Mouse (Mus musculus) thymus, adult 2 months (tissue): Measurements from ENCODE around the gene Wdr73. TPM values are rescaled to one million over a fixed set of nuclear protein-coding genes. Genes with fewer than 3 reads are reported as not detected.

Experiments
- DNase-seq: peaks from one replicate; pipeline ENCODE4 v3.0.0; 2021
- H3K27ac ChIP-seq: fragments of 200-500 bp; 2 replicates; pipeline ENCODE4 v1.5.1; 2012; ENCODE audit warnings: low read length, control low read depth; ENCODE audit not compliant: control insufficient read depth, insufficient read depth
- H3K27me3 ChIP-seq: fragments of 200-500 bp; 2 replicates; pipeline ENCODE4 v1.6.1; 2012; ENCODE audit warnings: mild to moderate bottlenecking, low read length, moderate library complexity, mixed read lengths; ENCODE audit not compliant: control insufficient read depth, insufficient read depth
- H3K36me3 ChIP-seq: fragments of 200-500 bp; 2 replicates; pipeline ENCODE4 v1.6.1; 2012; ENCODE audit warnings: mild to moderate bottlenecking, low read length, moderate library complexity; ENCODE audit not compliant: control insufficient read depth, insufficient read depth
- H3K4me1 ChIP-seq: fragments of 200-500 bp; replicated peaks from 2 replicates; pipeline ENCODE4 v1.6.1; 2012; ENCODE audit warnings: low read length; ENCODE audit not compliant: control insufficient read depth, insufficient read depth
- H3K4me3 ChIP-seq: fragments of 200-500 bp; 2 replicates; pipeline ENCODE4 v1.5.1; 2012; ENCODE audit warnings: mild to moderate bottlenecking, low read length, control low read depth, moderate library complexity; ENCODE audit not compliant: control insufficient read depth, insufficient read depth
- CTCF ChIP-seq: fragments of 200-500 bp; IDR thresholded peaks from 2 replicates; pipeline ENCODE4 v1.5.1; 2012; ENCODE audit warnings: mild to moderate bottlenecking, control low read depth, low read length, moderate library complexity, borderline replicate concordance; ENCODE audit not compliant: control insufficient read depth, poor library complexity, insufficient read depth; ENCODE audit errors: extremely low read depth
- POLR2A ChIP-seq: fragments of 200-500 bp; IDR thresholded peaks from 2 replicates; pipeline ENCODE4 v1.6.1; 2012; ENCODE audit warnings: mild to moderate bottlenecking, low read length, control low read depth, moderate library complexity; ENCODE audit not compliant: control insufficient read depth, poor library complexity, insufficient read depth; ENCODE audit errors: extremely low read depth
- WGBS: fragments of 180-500 bp; shearing (Covaris S2); methylation state at CpG from one replicate; pipeline ENCODE4 v1.1.7; 2018; 5-methylcytosine and 5-hydroxymethylcytosine counted together
- polyA plus RNA-seq: library from polyadenylated mRNA; depleted of rRNA; stranded (reverse); fragments of >200 nt; gene quantifications from 2 replicates; pipeline ENCODE4 v1.2.3, GENCODE M21; 2012

Wdr73 gene
- polyA plus RNA-seq, 1 experiment: 31.3 TPM

DNA sequence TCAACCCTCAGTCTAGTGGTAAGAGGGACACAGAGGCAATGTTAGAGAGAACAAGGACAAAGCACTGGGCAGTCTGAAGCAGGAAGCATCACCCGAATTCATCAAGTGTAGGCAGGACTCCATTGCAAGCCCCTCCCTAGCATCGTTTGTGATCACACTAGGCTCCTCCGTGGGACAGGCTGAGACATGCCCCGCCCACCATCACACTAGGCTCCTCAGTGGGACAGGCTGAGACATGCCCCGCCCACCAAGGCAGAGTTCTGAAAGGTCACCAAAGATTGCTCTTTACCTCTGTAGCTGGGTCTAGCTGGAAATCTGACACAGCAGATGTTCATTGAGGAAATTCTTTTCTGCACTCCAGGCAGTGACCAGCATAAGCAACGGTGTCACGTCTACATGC lies 10.0 kb upstream of the Wdr73 start:
- no peaks in the 10 kb centered on the region for H3K27me3 ChIP-seq
- no peak for DNase-seq
- no peak overlapping the region for H3K4me3 ChIP-seq
- WGBS: 84% methylated on average over 7 of the region's 7 CpGs
- no peak overlapping the region for H3K27ac ChIP-seq
- no peaks in the 10 kb centered on the region; the same call in 1 of the 2 replicates for H3K4me1 ChIP-seq
- no peak for TF ChIP-seq POLR2A
- TF ChIP-seq CTCF: no peak
- H3K36me3 ChIP-seq: peaks cover 37% of the 10 kb centered on the region

DNA sequence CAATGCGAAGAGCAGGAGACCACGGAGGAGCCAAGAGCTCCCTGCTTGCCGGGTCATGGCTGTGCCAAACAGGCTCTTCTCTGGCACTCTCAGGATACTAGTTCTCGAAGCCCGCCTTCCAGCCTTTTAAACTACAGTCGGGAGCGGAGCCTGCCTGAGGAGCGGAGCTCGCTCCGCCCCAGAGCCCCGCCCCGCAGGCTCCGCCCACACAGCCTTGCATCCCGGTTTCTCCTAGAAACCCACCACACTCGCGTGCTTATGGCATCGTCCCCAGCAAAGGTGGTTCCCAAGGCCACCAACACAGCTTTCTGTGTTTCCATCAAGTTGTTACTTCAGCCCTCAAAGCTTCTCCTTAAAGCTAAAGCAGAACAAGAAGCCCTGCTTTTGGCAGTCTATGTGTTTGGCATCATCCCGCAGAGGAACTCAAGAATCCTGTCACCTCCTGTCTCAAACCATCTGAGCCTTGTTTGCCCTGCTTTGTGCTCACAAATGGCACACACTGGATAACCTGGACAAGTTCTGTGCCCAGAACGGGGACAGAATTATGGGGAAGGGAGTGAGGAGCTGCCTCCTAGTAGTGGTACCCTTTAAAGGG lies 3.9 kb upstream of the Wdr73 start, which contains the start of gene Nmb:
Gene Nmb, minus strand, starts transcription at position 156 of the 595 bp plus-strand sequence.
- Histone ChIP-seq H3K4me1 (peaks cover 22% of the 10 kb centered on the region), H3K27ac (peak within 1 kb of the TSS; percentile 31; the same call in 1 of the 2 replicates), H3K36me3 (no peaks in the 10 kb centered on the region), H3K4me3 (peak within 1 kb of the TSS; percentile 70), H3K27me3 (no peaks in the 10 kb centered on the region; the same call in 1 of the 2 replicates)
- 4% methylated on average over 19 of the region's 19 CpGs for WGBS
- DNase-seq: peak; percentile 70
- TF ChIP-seq POLR2A: 0 out of 2 replicates have a peak, but pooled peaks have one; percentile 37
- TF ChIP-seq CTCF: no peak

DNA sequence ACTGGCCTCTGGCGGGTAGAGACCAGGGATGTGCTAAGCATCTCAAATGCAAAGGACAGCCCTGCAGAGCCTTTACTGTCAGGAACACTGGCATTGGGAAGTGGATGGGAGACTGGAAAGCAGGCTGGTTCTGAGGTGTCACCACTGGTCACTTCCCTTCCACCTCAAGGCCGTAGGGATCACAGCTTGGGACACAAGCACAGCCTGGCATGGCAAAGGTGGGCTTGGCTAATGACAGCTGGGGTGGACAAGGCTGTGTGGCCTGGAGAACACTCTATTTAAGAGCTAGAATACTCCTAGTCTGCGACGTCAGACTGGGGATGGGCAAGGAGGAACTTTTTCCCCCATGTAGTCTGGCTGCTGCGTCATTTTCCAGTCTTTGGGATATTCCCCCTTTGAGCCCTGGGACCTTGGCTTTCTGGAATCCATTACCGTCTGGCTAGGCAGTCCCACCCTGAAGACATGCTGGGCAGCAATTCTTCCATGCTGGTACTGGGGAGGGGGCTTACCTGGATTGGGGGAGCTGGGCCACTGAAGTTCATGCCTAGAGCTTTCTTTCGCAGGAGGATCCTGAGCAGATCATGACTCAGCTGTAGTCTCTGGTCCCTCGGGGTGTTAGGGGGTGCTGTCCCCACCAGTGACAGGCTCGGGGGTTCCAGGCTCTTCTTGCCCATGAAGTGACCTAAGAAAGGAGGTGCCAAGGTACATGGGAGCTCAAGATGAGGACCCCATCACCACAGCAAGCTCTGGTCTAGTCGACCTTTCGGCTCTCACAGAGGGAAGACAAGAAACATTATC lies 2.8 kb upstream of the Wdr73 start:
- Histone ChIP-seq H3K4me3 (no peak overlapping the region), H3K4me1 (peaks cover 22% of the 10 kb centered on the region), H3K36me3 (no peaks in the 10 kb centered on the region), H3K27me3 (no peaks in the 10 kb centered on the region; the same call in 1 of the 2 replicates), H3K27ac (no peak overlapping the region)
- DNase-seq: no peak
- WGBS: 91% methylated on average over 11 of the region's 11 CpGs
- TF ChIP-seq POLR2A (no peak), CTCF (no peak)

DNA sequence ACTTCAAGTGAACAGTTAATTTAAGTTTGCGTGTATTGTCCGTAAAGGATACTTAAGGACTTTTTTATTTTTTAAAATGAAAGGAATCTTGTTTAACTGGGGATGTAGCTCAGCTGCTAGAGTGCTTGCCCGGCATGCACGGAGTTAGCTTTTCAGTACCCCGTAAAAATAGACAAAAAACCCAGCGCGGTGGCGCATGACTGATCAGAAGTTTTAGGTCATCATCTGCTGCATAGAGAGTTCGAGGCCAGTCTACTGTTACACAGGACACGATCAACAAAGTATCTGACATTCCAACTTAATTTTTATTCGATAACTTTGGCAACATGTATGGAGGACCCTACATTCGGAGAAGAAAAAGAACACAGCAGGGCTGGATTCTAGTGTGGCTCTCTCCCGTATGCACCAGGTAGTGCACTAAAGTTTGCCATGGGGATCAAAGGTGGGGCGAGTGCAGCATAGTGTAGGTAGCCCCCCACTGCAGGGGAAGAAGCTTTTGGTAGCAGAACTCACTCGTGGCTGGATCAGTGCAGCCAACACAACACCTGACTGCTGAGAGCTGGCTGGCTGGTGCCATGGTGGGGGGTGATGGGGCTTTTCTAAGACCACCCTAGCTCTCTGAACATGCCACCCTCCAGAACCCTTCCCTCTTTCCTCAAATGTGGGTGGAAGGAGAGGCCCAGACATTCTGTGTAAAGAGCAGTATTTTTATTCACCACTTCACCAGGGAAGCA lies 639 bp upstream of the Wdr73 start:
- Histone ChIP-seq H3K27me3 (no peaks in the 10 kb centered on the region; the same call in 1 of the 2 replicates), H3K27ac (peak overlapping the region; percentile 79), H3K4me3 (peak overlapping the region; percentile 20; the same call in 1 of the 2 replicates), H3K36me3 (no peaks in the 10 kb centered on the region), H3K4me1 (peaks cover 22% of the 10 kb centered on the region)
- 23% methylated on average over 15 of the region's 15 CpGs for WGBS
- DNase-seq: no peak
- no peak for TF ChIP-seq POLR2A
- no peak for TF ChIP-seq CTCF

GRCm38 (mm10) chr7:80897721-80898120 lies 3.3 kb downstream of the Wdr73 start:
- TF ChIP-seq POLR2A: no peak
- no peak for TF ChIP-seq CTCF
- WGBS: 91% methylated on average over 4 of the region's 4 CpGs
- Histone ChIP-seq H3K27ac (no peak overlapping the region), H3K27me3 (no peaks in the 10 kb centered on the region), H3K4me3 (no peak overlapping the region), H3K36me3 (peaks cover 13% of the 10 kb centered on the region; the same call in 1 of the 2 replicates), H3K4me1 (peaks cover 9% of the 10 kb centered on the region)
- no peak for DNase-seq

DNA sequence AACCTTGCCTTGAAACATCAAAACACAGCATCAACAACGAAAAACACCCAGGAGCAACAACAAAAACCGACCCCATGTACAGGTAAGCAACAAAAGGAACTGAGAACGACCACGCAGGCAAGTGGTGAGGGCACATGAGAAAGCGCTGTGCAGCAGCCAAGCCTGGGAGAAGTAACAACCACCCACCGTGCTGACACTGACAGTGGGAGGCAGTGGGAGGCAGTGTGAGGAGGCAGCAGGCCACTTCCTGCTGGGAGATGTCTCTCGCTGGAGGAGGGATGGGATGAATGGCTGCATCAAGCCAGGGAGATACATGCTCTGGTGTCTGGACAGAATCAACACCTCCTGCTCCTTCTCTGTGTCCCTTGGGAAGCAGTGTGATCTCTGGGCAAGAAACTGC lies 3.9 kb downstream of the Wdr73 start:
- peaks cover 19% of the 10 kb centered on the region for H3K36me3 ChIP-seq
- no peak for DNase-seq
- H3K4me3 ChIP-seq: no peak overlapping the region
- peaks cover 9% of the 10 kb centered on the region for H3K4me1 ChIP-seq
- no peak for TF ChIP-seq POLR2A
- no peak for TF ChIP-seq CTCF
- H3K27ac ChIP-seq: no peak overlapping the region
- WGBS: 88% methylated on average over 7 of the region's 7 CpGs
- no peaks in the 10 kb centered on the region for H3K27me3 ChIP-seq
